Mouse (Mus musculus): ENCODE data around the gene Fam98b.

Gene Fam98b

GRCm38 (mm10) chr2:117303391-117304350, 54.1 kb downstream of the Fam98b start:
- DNase-seq (ENCODE audit: low spot score): no peak

- no peak for DNase-seq (ENCODE audit: low spot score)
Measured at GRCm38 (mm10) chr2:117304941-117305340, 55.4 kb downstream of the Fam98b start.

GRCm38 (mm10) chr2:117307959-117308358, 58.4 kb downstream of the Fam98b start:
- no peak for DNase-seq (ENCODE audit: low spot score)

GRCm38 (mm10) chr2:117309046-117309445, 59.5 kb downstream of the Fam98b start:
- no peak for DNase-seq (ENCODE audit: low spot score)

- DNase-seq (ENCODE audit: low spot score): no peak
Measured at GRCm38 (mm10) chr2:117311349-117311748, 61.8 kb downstream of the Fam98b start.

GRCm38 (mm10) chr2:117312030-117312429, 62.5 kb downstream of the Fam98b start:
- DNase-seq (ENCODE audit: low spot score): no peak

- no peak for DNase-seq (ENCODE audit: low spot score)
Measured at GRCm38 (mm10) chr2:117312441-117312895, 62.9 kb downstream of the Fam98b start.

GRCm38 (mm10) chr2:117313586-117314235, 64.2 kb downstream of the Fam98b start:
- no peak for DNase-seq (ENCODE audit: low spot score)

GRCm38 (mm10) chr2:117318991-117319390, 69.5 kb downstream of the Fam98b start:
- no peak for DNase-seq (ENCODE audit: low spot score)

Data from adipocyte (in vitro differentiated cells).